Mouse (Mus musculus) hindbrain, embryonic 13.5 days (tissue): ENCODE measurements around the gene B3gnt2. TPM values are rescaled to one million over a fixed set of nuclear protein-coding genes. Genes with fewer than 3 reads are reported as not detected.
"Not testable (repeated sequence)": the region's sequence is repeated elsewhere in the genome, so short reads cannot be mapped to it uniquely, and the experiment has no call there.

ENCODE experiments used
- ATAC-seq: fragments of 200-750 bp; cut with Nextera tagmentation; 2 replicates; pipeline ENCODE4 v1.8.0; 2017; ENCODE audit warnings: moderate TSS enrichment; ENCODE audit not compliant: low FRiP score
- H3K27ac ChIP-seq: fragments of 300-500 bp; sonication (generic); 2 replicates; pipeline ENCODE4 v1.5.1; 2015; ENCODE audit warnings: inconsistent platforms, mild to moderate bottlenecking, moderate library complexity
- H3K27me3 ChIP-seq: fragments of 300-500 bp; sonication (generic); 2 replicates; pipeline ENCODE4 v1.6.1; 2015; ENCODE audit warnings: mild to moderate bottlenecking, inconsistent platforms
- H3K36me3 ChIP-seq: fragments of 300-500 bp; sonication (generic); 2 replicates; pipeline ENCODE4 v1.6.1; 2015; ENCODE audit warnings: mild to moderate bottlenecking, inconsistent platforms
- H3K4me1 ChIP-seq: fragments of 300-500 bp; sonication (generic); replicated peaks from 2 replicates; pipeline ENCODE4 v1.6.1; 2015; ENCODE audit warnings: inconsistent platforms
- H3K4me2 ChIP-seq: fragments of 300-500 bp; sonication (generic); 2 replicates; pipeline ENCODE4 v1.6.1; 2015; ENCODE audit warnings: inconsistent platforms, mild to moderate bottlenecking, moderate library complexity
- H3K4me3 ChIP-seq: fragments of 300-500 bp; sonication (generic); 2 replicates; pipeline ENCODE4 v1.5.1; 2015; ENCODE audit warnings: mild to moderate bottlenecking, inconsistent platforms
- H3K9ac ChIP-seq: fragments of 300-500 bp; sonication (generic); 2 replicates; pipeline ENCODE4 v1.6.1; 2015; ENCODE audit warnings: mild to moderate bottlenecking, inconsistent platforms
- H3K9me3 ChIP-seq: fragments of 300-500 bp; sonication (generic); 2 replicates; pipeline ENCODE4 v1.6.1; 2016; ENCODE audit warnings: inconsistent platforms
- WGBS: fragments of 180-500 bp; shearing (Covaris S2); methylation state at CpG from one replicate; pipeline ENCODE4 v1.1.7; 2015; 5-methylcytosine and 5-hydroxymethylcytosine counted together
- polyA plus RNA-seq: library from polyadenylated mRNA; unstranded; fragments of >200 nt; fragmentation: Nextera tagmentation; extraction: Ambion mirVana; gene quantifications from 2 replicates; pipeline ENCODE4 v1.2.1, GENCODE M21; 2015

The B3gnt2 gene
- polyA plus RNA-seq, 1 experiment from 2014 or later, result 1.5 TPM

DNA sequence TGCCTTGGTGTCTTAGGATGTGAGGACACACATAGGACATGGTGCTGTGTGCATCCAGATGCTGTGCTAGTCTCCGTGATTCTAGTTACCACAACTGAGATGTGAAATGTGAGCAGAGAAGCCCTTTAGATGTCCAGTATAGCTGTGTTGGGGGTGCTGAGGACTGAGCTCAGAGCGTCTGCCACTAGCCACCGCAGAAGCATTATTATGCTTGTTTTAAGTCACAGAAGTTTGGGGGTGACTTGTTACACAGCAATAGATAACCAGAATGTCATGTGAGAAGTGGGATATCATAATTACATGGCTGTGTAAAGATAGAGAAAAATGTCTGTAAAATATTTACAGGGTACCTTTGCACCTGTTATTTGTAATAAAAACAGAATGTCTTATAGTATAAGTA lies 109.2 kb downstream of the B3gnt2 start:
- ATAC-seq, result no peak
- H3K27ac ChIP-seq, result no peak overlapping the region
- H3K4me3 ChIP-seq, result no peak overlapping the region
- H3K9ac ChIP-seq, result no peak overlapping the region
- H3K36me3 ChIP-seq, result no peaks in the 10 kb centered on the region
- H3K27me3 ChIP-seq, result no peaks in the 10 kb centered on the region
- no peaks in the 10 kb centered on the region for H3K9me3 ChIP-seq
- WGBS, result 91% methylated on average over 3 of the region's 3 CpGs
- no peaks in the 10 kb centered on the region for H3K4me1 ChIP-seq
- no peak overlapping the region for H3K4me2 ChIP-seq

DNA sequence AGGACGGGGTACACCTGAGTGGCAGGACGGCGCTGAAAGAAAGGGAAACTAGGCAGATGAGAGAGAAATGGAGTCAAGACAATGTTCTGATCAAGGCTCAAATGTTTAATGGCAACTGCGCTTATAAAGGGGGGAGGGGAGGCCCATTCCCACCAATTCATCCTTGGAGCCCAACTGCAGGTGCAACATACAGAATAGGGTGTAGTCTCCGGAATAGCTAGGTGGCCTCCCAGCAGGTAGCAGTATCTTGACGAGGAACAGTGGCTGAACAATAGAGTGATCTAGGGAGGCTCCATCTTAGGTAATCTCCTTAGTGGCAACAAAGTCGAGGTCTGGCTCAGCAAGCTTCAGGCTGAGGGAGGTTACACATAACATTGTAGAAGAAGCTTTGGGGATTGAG lies 113.4 kb downstream of the B3gnt2 start:
- H3K27ac ChIP-seq, result no peak overlapping the region
- 90% methylated on average over 7 of the region's 7 CpGs for WGBS
- H3K9me3 ChIP-seq, result peaks cover 8% of the 10 kb centered on the region; the same call in 1 of the 2 replicates
- H3K4me3 ChIP-seq, result no peak overlapping the region
- no peaks in the 10 kb centered on the region for H3K4me1 ChIP-seq
- no peaks in the 10 kb centered on the region for H3K36me3 ChIP-seq
- H3K4me2 ChIP-seq, result no peak overlapping the region
- ATAC-seq, result no peak
- H3K9ac ChIP-seq, result no peak overlapping the region
- H3K27me3 ChIP-seq, result no peaks in the 10 kb centered on the region

DNA sequence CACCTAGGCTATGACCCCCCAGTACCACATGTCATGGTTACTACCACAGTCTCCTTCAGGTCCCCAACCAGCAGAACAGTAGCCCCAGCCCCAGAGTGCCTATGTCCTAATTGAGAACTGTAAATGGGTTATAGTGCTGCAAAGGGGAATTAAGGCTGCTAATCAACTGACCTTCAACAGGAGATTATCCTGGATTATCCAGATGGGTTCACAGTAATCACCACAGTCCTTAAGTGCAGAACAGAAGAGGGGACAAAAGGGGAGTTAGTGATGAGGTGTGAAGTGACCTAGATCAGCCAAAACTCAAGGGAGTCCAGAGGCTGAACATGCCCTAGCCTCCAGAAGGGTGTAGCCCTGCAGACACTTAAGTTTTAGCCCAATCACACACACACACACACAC lies 115.4 kb downstream of the B3gnt2 start:
- no peak for ATAC-seq
- Histone ChIP-seq H3K9ac (no peak overlapping the region), H3K4me1 (no peaks in the 10 kb centered on the region), H3K27ac (no peak overlapping the region), H3K27me3 (no peaks in the 10 kb centered on the region), H3K9me3 (peaks cover 8% of the 10 kb centered on the region; the same call in 1 of the 2 replicates), H3K4me3 (no peak overlapping the region), H3K36me3 (no peaks in the 10 kb centered on the region), H3K4me2 (no peak overlapping the region)

DNA sequence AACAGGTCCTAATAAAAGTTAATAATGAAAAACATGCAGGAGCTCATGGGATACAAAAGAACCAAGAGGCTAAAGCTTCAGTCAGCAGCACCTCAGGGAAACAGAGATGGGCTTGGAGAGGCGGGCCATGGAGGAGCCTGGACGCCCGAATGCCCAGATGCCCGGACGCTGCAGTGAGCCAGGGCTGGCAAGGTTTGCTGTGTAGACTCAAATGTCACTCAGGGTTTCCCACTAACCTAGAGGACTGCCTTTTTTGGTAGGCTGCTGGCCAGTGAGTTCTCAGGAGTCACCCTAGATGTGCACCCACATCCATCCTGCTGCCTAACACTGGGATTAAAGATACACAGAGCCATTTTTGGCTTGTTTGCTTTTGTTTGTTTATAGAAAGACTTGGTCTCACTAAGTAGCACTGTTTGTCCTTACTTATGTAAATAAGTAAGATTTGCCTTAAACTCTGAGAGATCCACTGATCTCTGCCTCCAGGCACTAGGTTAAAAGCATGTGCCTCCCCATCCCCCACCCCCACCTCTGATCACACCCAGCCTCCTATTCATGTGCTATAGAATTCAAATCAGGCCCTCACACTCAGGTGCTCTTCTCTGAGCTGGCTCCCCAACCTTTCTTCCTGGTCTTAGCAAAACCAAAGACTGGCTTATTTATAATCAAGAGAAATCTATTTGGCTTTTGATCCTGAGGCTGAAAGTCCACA lies 117.0 kb downstream of the B3gnt2 start:
- Histone ChIP-seq H3K4me3 (no peak overlapping the region), H3K9me3 (peaks cover 8% of the 10 kb centered on the region; the same call in 1 of the 2 replicates), H3K9ac (no peak overlapping the region), H3K27me3 (no peaks in the 10 kb centered on the region), H3K36me3 (no peaks in the 10 kb centered on the region), H3K4me1 (no peaks in the 10 kb centered on the region), H3K4me2 (no peak overlapping the region), H3K27ac (no peak overlapping the region)
- WGBS, result 93% methylated on average over 5 of the region's 5 CpGs
- ATAC-seq, result no peak

DNA sequence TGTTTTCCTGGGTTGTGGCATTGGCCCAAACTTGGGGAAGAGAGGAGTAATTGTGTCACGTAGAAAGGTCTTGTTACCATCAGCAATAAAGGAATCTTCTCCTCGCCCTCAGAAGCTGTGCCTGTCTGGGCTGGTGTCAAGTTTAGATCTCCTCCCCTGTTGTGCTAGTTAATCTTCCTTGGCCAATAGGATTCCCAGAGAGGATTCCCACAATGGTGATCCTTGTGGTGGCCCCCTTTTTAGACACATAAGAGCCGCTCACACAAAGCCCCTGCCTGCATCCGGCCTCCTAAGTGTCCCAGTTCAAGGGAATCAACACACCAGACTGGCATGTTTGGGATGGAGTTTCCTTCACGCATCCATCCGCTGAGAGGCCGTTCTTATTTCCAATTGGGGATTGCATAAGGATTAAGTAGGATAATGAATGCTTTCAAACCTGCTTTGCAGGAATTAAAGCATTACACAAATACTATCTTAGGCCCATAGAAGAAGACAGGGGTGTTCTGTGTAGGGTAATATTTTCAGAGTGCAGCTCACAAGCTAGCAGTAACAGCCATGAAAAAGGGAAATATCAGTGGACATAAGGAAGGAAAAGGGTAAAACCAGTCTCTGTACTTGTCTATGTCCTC lies 118.6 kb downstream of the B3gnt2 start:
- Histone ChIP-seq H3K27ac (no peak overlapping the region), H3K4me2 (no peak overlapping the region), H3K4me3 (no peak overlapping the region), H3K4me1 (no peaks in the 10 kb centered on the region), H3K27me3 (no peaks in the 10 kb centered on the region), H3K36me3 (no peaks in the 10 kb centered on the region), H3K9me3 (peaks cover 8% of the 10 kb centered on the region; the same call in 1 of the 2 replicates), H3K9ac (no peak overlapping the region)
- 55% methylated on average over 7 of the region's 7 CpGs for WGBS
- ATAC-seq, result no peak

DNA sequence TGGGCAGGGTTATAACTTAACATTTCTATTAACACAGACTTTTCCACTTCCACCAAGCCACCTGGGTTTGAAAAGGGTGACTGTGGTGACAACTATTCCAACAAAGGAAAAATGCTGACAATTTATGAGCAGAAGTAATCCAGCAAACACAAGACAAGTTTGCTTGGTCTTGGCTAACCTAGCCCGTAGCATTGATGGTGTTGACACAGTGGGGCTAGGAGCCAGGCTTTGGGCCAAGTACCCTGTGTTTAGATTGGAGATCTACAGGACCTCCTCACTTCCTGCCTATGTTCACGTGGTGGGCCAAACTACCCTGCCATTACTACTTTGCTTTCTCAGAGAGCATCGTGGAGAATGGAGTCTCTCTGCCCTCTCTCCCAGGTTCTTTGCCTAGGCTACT lies 119.3 kb downstream of the B3gnt2 start:
- Histone ChIP-seq H3K27ac (no peak overlapping the region), H3K27me3 (no peaks in the 10 kb centered on the region), H3K4me3 (no peak overlapping the region), H3K4me2 (no peak overlapping the region), H3K4me1 (no peaks in the 10 kb centered on the region), H3K36me3 (no peaks in the 10 kb centered on the region), H3K9ac (no peak overlapping the region), H3K9me3 (peaks cover 8% of the 10 kb centered on the region; the same call in 1 of the 2 replicates)
- ATAC-seq, result no peak
- WGBS, result 79% methylated on average over 3 of the region's 3 CpGs

DNA sequence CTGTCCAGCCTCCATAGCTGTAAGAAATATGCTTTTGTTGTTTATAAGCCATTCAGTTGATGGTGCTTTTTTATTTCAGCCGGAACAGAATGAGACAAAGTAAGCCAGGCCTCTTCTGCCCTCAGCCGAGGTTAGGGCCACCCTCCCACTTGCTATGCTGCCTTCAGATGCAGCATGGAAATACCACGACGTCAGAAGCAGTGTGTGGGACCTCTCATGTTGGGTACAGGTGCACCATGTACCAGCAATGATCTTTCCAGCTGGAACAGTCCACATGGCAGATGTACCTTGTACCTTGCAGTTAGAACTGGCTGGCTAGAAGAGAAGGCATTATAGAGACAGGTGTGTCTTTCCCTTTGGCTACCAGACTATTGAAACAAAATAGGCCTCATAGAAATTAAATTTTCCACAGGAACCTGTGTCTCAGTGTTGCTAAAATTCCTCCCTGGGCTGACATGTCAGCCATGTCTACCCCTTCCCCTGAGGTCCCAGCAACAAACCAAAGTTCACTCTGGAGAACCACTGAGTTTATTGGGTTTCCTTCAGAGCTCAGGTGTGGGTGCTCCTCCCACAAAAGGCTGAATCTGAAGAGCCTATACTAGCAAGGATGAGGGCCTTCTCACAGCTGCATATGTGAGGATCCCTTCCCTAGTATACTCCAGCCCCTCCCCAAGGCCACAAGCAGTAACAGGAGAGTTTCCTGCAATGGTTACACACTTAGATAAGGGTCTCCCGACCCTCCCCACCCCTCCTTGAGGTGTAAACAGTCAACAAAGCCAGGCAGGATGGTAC lies 121.1 kb downstream of the B3gnt2 start:
- Histone ChIP-seq H3K4me1 (no peaks in the 10 kb centered on the region), H3K27me3 (no peaks in the 10 kb centered on the region), H3K36me3 (no peaks in the 10 kb centered on the region), H3K9ac (no peak overlapping the region), H3K9me3 (no peaks in the 10 kb centered on the region), H3K27ac (no peak overlapping the region), H3K4me3 (no peak overlapping the region), H3K4me2 (no peak overlapping the region)
- no peak for ATAC-seq
- WGBS, result 86% methylated on average over 5 of the region's 5 CpGs

DNA sequence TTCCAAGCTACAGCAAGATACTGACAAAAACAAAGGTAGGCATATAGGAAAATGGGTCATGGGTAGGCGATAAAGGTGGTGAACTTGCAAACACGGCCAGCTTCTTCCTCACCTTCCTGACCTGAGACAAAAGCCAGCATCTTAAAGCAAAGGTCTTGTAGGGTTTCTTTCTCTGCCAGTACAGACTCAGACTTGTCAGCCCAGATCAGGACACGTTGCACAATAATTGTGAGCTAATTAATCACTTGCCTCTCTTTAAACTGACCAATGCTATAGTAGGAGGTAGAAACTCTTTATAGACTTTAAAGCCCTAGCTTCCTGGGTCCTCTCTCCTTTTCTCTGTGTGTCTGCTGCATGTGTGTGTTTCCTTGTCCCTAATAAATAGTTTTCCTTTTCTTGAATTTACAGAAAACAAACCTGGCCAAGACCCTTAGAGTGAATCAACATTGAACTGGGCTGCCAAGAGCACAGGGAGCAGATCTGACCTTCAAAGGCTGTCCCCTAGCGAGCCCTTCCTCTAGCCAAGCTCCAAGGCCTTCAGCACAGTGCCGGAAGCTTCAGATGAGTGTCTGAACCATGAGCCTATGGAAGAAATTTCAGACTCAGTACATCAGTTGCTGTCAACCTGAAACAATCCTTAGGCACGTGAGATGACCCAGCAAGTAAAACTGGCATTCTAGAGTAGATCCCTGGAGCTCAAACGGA lies 124.1 kb downstream of the B3gnt2 start:
- Histone ChIP-seq H3K4me3 (no peak overlapping the region), H3K9me3 (no peaks in the 10 kb centered on the region), H3K4me1 (no peaks in the 10 kb centered on the region), H3K27me3 (no peaks in the 10 kb centered on the region), H3K36me3 (no peaks in the 10 kb centered on the region), H3K27ac (no peak overlapping the region), H3K9ac (no peak overlapping the region), H3K4me2 (no peak overlapping the region)
- WGBS, result 82% methylated on average over 7 of the region's 7 CpGs
- ATAC-seq, result no peak

DNA sequence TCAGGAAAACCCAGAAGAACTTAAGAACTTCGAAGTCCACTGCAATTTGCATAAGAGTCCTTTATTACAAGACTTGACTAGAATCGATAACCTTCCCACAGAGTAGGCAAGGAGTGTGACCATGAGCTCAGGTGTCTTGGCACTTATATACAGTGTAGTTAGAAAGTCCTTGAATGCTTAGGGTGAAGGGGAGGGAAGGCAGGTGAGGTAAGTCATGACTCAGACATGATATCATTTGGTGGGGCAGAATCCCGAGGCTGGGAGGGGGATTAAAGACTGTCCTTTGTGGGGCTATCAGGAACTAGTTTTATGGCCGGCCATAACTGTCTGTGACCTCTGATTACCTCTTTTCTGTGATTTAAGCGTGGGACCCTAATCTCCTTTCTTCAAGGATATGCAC lies 125.6 kb downstream of the B3gnt2 start:
- not testable (repeated sequence) for H3K4me3 ChIP-seq, H3K27me3 ChIP-seq, H3K27ac ChIP-seq, H3K4me1 ChIP-seq, H3K4me2 ChIP-seq, ATAC-seq, H3K9me3 ChIP-seq, H3K9ac ChIP-seq, H3K36me3 ChIP-seq
- WGBS, result 79% methylated on average over 5 of the region's 5 CpGs

DNA sequence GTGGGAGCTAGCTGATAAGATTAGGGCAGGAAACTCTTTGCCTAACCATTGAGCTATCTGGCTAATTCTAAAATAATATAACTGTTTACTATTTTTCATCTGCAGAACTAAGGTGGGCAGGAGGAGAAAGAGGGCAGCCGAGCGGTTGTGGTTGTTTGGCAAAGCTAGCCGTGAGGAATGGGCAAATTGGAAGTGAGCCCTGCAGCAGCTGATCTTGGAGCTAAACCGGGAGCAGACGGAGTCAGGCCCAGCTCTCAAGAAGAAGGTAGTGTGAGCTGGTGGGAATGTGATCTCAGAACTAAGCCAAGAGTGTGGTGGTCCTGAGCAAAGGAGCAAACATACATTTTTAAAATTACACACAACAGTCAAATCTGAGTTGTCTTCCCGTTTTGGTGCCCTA lies 126.8 kb downstream of the B3gnt2 start:
- WGBS, result 85% methylated on average over 6 of the region's 6 CpGs
- no peak overlapping the region for H3K9ac ChIP-seq
- no peak overlapping the region for H3K4me2 ChIP-seq
- H3K4me3 ChIP-seq, result no peak overlapping the region
- no peaks in the 10 kb centered on the region for H3K27me3 ChIP-seq
- H3K27ac ChIP-seq, result no peak overlapping the region
- no peaks in the 10 kb centered on the region for H3K36me3 ChIP-seq
- H3K9me3 ChIP-seq, result no peaks in the 10 kb centered on the region
- no peak for ATAC-seq
- H3K4me1 ChIP-seq, result no peaks in the 10 kb centered on the region

DNA sequence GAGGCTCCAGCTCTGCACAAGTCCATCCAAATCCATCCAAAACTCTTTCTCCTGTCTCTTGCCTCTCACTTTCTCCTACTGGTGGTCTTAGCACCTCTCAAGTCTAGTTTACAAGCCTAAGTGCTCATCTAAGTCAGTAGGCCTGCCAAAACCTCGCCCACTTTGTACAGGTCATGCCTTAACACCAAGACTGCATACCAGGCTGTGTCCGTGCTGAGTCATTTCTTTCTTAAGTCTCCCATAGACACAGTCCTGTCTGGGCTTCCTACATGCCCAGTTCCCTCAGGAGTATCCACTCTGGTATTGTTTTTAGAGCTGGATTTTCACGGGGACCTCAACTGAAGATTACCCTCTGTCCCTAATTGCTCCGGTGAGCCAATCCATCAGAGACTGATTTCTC lies 127.9 kb downstream of the B3gnt2 start:
- Histone ChIP-seq H3K4me3 (no peak overlapping the region), H3K27ac (no peak overlapping the region), H3K4me2 (no peak overlapping the region), H3K4me1 (no peaks in the 10 kb centered on the region), H3K9me3 (no peaks in the 10 kb centered on the region), H3K9ac (no peak overlapping the region), H3K27me3 (no peaks in the 10 kb centered on the region), H3K36me3 (no peaks in the 10 kb centered on the region)
- no peak for ATAC-seq
- WGBS, result 87% methylated on average over 4 of the region's 4 CpGs

DNA sequence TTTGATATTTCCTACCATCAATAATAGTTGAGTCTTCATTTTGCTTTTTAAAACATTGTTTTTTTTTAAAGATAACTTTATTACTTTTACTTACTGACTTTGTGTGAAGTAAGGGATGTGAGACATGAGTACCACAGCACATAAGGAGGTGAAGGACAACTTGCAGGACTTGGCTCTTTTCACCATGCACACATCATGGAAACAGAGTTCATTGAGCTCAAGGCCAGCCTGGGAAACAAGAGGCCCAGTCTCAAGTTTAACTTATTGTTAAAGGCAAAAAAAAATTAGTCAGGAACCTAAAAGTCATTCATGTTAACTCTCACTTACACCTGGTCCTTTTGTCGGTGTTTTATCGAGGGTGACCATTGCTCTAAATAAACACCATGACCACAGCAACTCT lies 137.7 kb downstream of the B3gnt2 start:
- H3K27me3 ChIP-seq, result no peaks in the 10 kb centered on the region

More for the DNA sequence above, 137.7 kb downstream of the B3gnt2 start:
- H3K36me3 ChIP-seq, result no peaks in the 10 kb centered on the region
- no peak for ATAC-seq
- no peak overlapping the region for H3K27ac ChIP-seq
- H3K4me2 ChIP-seq, result no peak overlapping the region
- H3K9me3 ChIP-seq, result no peaks in the 10 kb centered on the region
- H3K9ac ChIP-seq, result no peak overlapping the region
- H3K4me3 ChIP-seq, result no peak overlapping the region
- H3K4me1 ChIP-seq, result no peaks in the 10 kb centered on the region
- WGBS, result 95% methylated on average over 2 of the region's 2 CpGs
